Mouse (Mus musculus) midbrain, embryonic 14.5 days (tissue): ENCODE results near the gene Crybb3. TPM values are rescaled to one million over a fixed set of nuclear protein-coding genes. Genes with fewer than 3 reads are reported as not detected.
A peak's percentile ranks its signal among the peaks of the same experiment; 100 is the strongest.

Source experiments
- ATAC-seq: fragments of 200-750 bp; cut with Nextera tagmentation; 2 replicates; pipeline ENCODE4 v1.8.0; 2017; ENCODE audit warnings: moderate number of reproducible peaks, moderate library complexity; ENCODE audit not compliant: low FRiP score, low TSS enrichment
- DNase-seq: peaks from one replicate; pipeline ENCODE4 v3.0.0-alpha.2; 2015
- H3K27ac ChIP-seq: fragments of 300-500 bp; sonication (generic); replicated peaks from 2 replicates; pipeline ENCODE4 v1.5.1; 2014; ENCODE audit warnings: mild to moderate bottlenecking, low read depth, low read length, moderate library complexity
- H3K27me3 ChIP-seq: fragments of 300-500 bp; sonication (generic); 2 replicates; pipeline ENCODE4 v1.6.1; 2014; ENCODE audit warnings: low read length, control low read depth, mixed read lengths; ENCODE audit not compliant: control insufficient read depth, insufficient read depth
- H3K36me3 ChIP-seq: fragments of 300-500 bp; sonication (generic); 2 replicates; pipeline ENCODE4 v1.6.1; 2014; ENCODE audit warnings: low read length, control low read depth; ENCODE audit not compliant: control insufficient read depth, insufficient read depth
- H3K4me1 ChIP-seq: fragments of 300-500 bp; sonication (generic); 2 replicates; pipeline ENCODE4 v1.6.1; 2014; ENCODE audit warnings: mild to moderate bottlenecking, antibody characterized with exemption, low read length, control low read depth; ENCODE audit not compliant: control insufficient read depth, insufficient read depth
- H3K4me2 ChIP-seq: fragments of 300-500 bp; sonication (generic); 2 replicates; pipeline ENCODE4 v1.6.1; 2014; ENCODE audit warnings: mild to moderate bottlenecking, low read length, moderate library complexity
- H3K4me3 ChIP-seq: fragments of 300-500 bp; sonication (generic); replicated peaks from 2 replicates; pipeline ENCODE4 v1.5.1; 2014; ENCODE audit warnings: low read depth, low read length
- H3K9ac ChIP-seq: fragments of 300-500 bp; sonication (generic); replicated peaks from 2 replicates; pipeline ENCODE4 v1.6.1; 2014; ENCODE audit warnings: mild to moderate bottlenecking, low read length, moderate library complexity
- H3K9me3 ChIP-seq: fragments of 300-500 bp; sonication (generic); 2 replicates; pipeline ENCODE4 v1.6.1; 2016; ENCODE audit warnings: low read length, control low read depth, mixed read lengths; ENCODE audit not compliant: control insufficient read depth
- WGBS: fragments of 180-500 bp; shearing (Covaris S2); extraction: QIAGEN DNeasy Blood & Tissue Kit; methylation state at CpG from one replicate; pipeline ENCODE4 v1.1.7; 2014; 5-methylcytosine and 5-hydroxymethylcytosine counted together
- polyA plus RNA-seq: library from polyadenylated mRNA; unstranded; fragments of >200 nt; fragmentation: Nextera tagmentation; extraction: Ambion mirVana; gene quantifications from 2 replicates; pipeline ENCODE4 v1.2.1, GENCODE M21; 2014

Crybb3 gene
- polyA plus RNA-seq, 1 experiment from 2014 or later, result 0.70 TPM

DNA sequence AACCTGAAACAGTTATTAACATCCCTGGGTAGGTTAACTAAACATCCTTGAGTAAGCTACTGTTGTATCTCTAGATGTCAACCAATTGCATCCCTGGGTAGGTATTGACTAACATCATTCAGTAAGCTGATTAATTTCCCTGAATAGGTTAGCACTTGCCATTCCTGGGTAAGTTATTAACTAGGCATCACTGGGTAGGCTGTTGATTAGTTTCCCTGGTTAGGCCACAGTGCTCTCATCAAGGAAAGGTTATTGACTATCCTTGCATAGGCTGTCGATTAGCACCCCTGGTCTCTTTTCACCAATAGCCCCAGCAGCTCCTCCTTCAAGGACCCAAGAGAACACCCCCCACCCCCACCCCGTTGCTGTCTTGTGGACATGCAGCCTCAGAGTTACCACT is 4.5 kb upstream of the Crybb3 start:
- Histone ChIP-seq H3K36me3 (no peaks in the 10 kb centered on the region), H3K4me3 (no peak overlapping the region), H3K9me3 (no peaks in the 10 kb centered on the region), H3K4me1 (no peaks in the 10 kb centered on the region), H3K27me3 (no peaks in the 10 kb centered on the region), H3K4me2 (no peak overlapping the region), H3K27ac (no peak overlapping the region), H3K9ac (no peak overlapping the region)
- no peak for DNase-seq
- ATAC-seq, result no peak
- WGBS, result 70% methylated on average over 2 of the region's 2 CpGs

DNA sequence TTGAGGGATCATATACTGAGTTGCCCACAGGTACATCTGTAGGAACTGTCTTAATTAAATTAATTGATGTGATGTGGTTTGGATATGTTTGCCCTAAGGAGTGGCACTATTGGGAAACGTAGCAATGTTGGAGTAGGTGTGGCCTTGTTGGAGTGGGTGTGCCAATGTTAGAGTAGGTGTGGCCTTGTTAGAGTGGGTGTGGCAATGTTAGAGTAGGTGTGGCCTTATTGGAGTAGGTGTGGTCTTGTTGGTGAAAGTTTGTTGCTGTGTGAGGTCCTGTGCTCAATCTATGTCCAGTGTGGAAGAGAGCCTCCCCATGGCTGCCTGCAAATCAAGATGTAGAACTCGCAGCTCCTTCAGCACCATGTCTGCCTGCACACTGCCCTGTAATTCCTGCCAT is 2.9 kb upstream of the Crybb3 start:
- no peaks in the 10 kb centered on the region for H3K27me3 ChIP-seq
- H3K4me3 ChIP-seq, result no peak overlapping the region
- no peaks in the 10 kb centered on the region for H3K36me3 ChIP-seq
- no peaks in the 10 kb centered on the region for H3K4me1 ChIP-seq
- H3K9me3 ChIP-seq, result no peaks in the 10 kb centered on the region
- no peak overlapping the region for H3K27ac ChIP-seq
- H3K4me2 ChIP-seq, result no peak overlapping the region
- ATAC-seq, result no peak
- no peak for DNase-seq
- 89% methylated on average over 2 of the region's 2 CpGs for WGBS
- H3K9ac ChIP-seq, result no peak overlapping the region

DNA sequence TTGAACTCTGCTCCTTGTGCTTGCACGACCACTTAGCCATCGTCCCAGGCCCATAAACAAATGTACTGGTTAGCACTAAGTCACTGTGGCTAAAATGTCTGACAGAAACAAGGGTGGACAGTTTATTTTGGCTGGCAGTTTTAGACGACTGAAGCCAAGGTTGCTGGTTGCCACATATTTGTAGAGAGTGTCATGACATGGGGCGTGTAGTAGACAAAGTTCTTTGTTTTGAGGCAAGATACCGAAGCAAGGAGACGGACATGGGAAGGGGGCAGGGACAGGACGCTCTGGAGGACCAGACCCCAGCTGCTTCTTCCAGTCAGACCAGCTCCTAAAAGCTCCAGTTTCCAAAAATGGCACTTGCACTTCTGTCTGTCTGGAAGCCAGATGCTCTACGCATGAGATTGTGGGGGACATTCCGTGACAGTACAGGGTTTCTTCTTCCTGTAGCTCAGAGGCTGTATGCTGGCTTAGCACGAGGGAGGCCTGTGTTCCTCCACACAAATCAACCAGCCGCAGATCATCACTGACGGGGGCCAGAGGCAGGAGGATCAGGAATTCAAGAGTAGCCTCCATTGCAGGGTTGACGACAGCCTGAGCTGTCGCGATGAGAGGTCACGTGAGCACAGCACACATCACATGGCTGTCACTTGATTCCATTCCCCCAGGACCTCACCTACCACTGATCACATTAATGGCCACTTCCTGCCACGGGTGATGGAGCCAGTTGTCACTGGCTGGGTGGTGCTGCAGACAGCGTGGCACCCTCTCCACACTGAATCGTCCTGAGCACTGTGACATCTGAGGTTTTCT is 1.2 kb upstream of the Crybb3 start:
- Histone ChIP-seq H3K27me3 (no peaks in the 10 kb centered on the region), H3K4me1 (no peaks in the 10 kb centered on the region), H3K9ac (no peak overlapping the region), H3K9me3 (no peaks in the 10 kb centered on the region), H3K36me3 (no peaks in the 10 kb centered on the region), H3K27ac (no peak overlapping the region), H3K4me2 (no peak overlapping the region), H3K4me3 (no peak overlapping the region)
- ATAC-seq (no peak), DNase-seq (no peak)
- WGBS, result 70% methylated on average over 19 of the region's 19 CpGs

DNA sequence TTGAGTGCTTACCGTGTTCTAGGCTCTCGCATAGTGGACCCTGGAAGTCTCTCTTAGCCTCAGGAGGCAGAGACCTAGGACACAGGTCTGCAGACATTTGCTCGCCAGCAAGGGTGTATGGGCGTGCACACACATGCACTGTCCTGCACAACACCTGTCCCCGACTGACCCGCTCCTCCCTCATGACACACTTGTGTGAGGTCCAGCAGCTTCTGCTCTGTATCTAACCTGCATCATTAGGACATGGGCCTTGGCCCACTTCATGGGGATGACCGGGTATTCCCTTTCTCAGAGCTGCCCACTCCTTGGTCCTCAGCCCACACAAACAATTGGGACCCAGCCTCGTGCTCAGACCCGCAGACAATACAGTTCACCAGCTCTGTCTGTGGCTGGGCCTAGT is 364 bp downstream of the Crybb3 start:
- Histone ChIP-seq H3K9me3 (no peaks in the 10 kb centered on the region), H3K27ac (no peak overlapping the region), H3K4me3 (no peak overlapping the region), H3K36me3 (no peaks in the 10 kb centered on the region), H3K4me2 (no peak overlapping the region), H3K4me1 (no peaks in the 10 kb centered on the region), H3K9ac (no peak overlapping the region), H3K27me3 (no peaks in the 10 kb centered on the region)
- DNase-seq (no peak), ATAC-seq (no peak)
- 92% methylated on average over 9 of the region's 9 CpGs for WGBS

DNA sequence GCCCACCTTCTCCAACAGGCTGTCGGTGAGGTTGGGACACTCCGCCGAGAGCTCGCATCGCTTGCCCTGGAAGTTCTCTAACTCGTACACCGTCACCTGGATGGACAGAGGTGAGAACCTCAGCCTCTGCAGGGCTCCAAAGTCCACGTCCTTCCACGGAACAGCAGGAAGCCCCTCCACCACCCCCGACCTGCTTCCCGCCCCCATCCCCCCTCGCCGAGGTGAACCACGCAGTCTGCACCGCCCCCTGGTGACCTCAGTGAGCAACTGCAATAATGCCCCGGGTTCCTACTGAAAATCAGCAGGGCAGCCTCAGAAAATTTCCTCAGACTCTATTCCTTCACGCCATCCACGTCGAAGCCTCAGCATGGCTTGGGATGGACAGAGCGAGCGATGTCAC is 1.6 kb downstream of the Crybb3 start:
- Histone ChIP-seq H3K4me3 (no peak overlapping the region), H3K27ac (no peak overlapping the region), H3K9ac (no peak overlapping the region), H3K27me3 (no peaks in the 10 kb centered on the region), H3K4me2 (no peak overlapping the region), H3K4me1 (no peaks in the 10 kb centered on the region), H3K9me3 (no peaks in the 10 kb centered on the region), H3K36me3 (no peaks in the 10 kb centered on the region)
- peak; percentile 76 for DNase-seq
- no peak for ATAC-seq
- 23% methylated on average over 21 of the region's 21 CpGs for WGBS

DNA sequence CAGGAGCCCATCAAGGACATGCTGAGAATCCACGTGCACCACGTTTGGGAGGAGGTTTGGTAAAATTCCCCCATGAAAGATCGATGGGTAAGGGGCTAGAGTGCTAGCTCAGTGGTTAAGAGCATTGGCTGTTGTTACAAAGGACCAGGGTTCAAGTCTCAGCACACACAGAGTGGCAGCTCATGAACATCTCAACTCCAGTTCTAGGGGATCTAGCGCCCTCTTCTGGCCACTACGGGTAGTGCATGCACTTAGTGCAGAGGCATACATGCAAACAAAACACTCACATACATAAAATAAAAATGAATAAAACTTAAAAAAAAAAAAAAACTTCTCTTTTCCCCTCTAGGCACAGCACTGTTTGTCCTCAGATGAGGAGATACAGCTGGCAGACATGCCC is 2.7 kb downstream of the Crybb3 start:
- no peak overlapping the region for H3K9ac ChIP-seq
- no peak for DNase-seq
- no peaks in the 10 kb centered on the region for H3K4me1 ChIP-seq
- H3K9me3 ChIP-seq, result no peaks in the 10 kb centered on the region
- no peaks in the 10 kb centered on the region for H3K27me3 ChIP-seq
- ATAC-seq, result no peak
- no peaks in the 10 kb centered on the region for H3K36me3 ChIP-seq
- WGBS, result 69% methylated on average over 5 of the region's 5 CpGs
- H3K4me3 ChIP-seq, result no peak overlapping the region
- H3K4me2 ChIP-seq, result no peak overlapping the region
- H3K27ac ChIP-seq, result no peak overlapping the region

DNA sequence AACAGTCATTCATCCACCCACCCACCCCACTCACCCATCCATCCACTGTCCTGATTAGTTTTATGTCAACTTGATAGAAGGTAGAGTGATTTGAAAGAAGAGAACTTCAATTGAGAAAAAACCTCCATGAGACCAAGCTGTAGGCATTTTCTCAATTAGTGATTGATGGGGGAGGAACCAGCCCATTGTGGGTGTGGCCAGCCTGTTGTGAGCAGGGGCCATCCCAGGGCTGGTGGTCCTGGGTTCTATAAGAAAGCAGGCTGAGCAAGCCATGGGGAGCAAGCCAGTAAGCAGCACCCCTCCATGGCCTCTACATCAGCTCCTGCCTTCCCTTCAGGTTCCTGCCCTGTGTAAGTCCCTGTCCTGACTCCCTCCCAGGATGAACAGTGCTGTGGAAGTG is 11.4 kb downstream of the Crybb3 start, which contains the start of gene Crybb2:
Crybb2 (minus strand) TSS at position 101 of the 400 bp plus-strand sequence.
- Histone ChIP-seq H3K9ac (no peak within 1 kb of the TSS), H3K27ac (no peak within 1 kb of the TSS), H3K27me3 (no peaks in the 10 kb centered on the region)

DNA sequence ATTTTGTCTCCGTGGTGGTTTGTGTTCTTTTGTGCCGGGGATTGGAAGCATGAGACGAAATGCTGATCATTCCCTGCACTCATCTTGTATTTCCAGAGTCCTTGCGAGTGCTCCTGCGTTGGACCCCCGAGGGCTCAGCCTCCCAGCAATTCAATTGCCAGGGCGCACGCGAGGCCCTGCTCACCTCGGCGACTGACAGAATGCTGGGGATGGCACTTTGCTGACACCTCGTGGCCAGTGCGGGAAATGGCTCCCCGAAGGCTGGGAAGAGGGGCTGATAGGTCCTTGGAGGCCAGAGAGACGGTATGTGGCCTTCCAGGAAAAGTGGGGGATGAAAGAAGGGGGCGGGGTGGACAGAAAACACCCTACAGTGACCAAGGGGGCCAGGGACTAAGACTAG is 27.1 kb downstream of the Crybb3 start:
- Histone ChIP-seq H3K4me2 (no peak overlapping the region), H3K27me3 (no peaks in the 10 kb centered on the region), H3K4me1 (peaks cover 5% of the 10 kb centered on the region; the same call in 1 of the 2 replicates), H3K9me3 (no peaks in the 10 kb centered on the region), H3K27ac (no peak overlapping the region), H3K9ac (no peak overlapping the region), H3K4me3 (no peak overlapping the region), H3K36me3 (no peaks in the 10 kb centered on the region)
- ATAC-seq (peak; percentile 55; the same call in 1 of the 2 replicates), DNase-seq (peak; percentile 91)
- WGBS, result 5% methylated on average over 16 of the region's 16 CpGs

More for the DNA sequence above, 11.4 kb downstream of the Crybb3 start, which contains the start of gene Crybb2:
- no peaks in the 10 kb centered on the region for H3K9me3 ChIP-seq
- no peak within 1 kb of the TSS for H3K4me3 ChIP-seq
- H3K4me2 ChIP-seq, result no peak within 1 kb of the TSS
- no peak for DNase-seq
- ATAC-seq, result no peak
- no peaks in the 10 kb centered on the region for H3K4me1 ChIP-seq
- H3K36me3 ChIP-seq, result no peaks in the 10 kb centered on the region

DNA sequence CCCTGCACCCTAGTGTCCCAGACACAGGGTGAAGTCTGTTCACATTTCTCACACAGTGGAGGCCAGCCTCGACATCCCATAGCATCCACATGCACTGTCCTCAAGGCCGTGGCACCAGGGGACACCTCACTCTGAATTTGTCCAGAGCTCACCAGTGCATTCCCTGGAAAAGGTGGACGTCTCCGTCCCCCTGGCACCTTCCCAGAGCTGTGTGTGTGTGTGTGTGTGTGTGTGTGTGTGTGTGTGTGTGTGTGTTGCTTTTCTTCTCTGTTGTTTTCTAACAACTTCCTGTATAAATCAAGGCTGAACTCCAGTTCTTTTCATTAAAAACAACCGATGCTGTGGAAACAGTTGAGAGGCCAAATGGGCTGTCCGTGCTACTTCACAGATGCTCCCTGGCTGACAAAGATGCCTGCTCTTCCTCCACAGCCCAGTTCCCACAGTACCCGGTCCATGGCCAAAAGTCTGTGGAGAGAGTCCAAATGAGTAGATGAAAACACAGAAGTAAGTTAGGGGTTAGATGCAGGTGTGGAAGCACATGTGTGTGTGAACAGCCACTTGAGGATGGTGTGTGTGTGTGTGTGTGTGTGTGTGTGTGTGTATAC is 30.7 kb downstream of the Crybb3 start:
- Histone ChIP-seq H3K27ac (0 out of 2 replicates have a peak overlapping the region, but pooled peaks have one; percentile 32), H3K4me3 (no peak overlapping the region), H3K27me3 (no peaks in the 10 kb centered on the region), H3K4me2 (no peak overlapping the region), H3K9me3 (no peaks in the 10 kb centered on the region), H3K4me1 (peaks cover 5% of the 10 kb centered on the region; the same call in 1 of the 2 replicates), H3K36me3 (no peaks in the 10 kb centered on the region), H3K9ac (no peak overlapping the region)
- ATAC-seq (no peak), DNase-seq (no peak)
- 67% methylated on average over 7 of the region's 7 CpGs for WGBS
